Mouse (Mus musculus) CH12.LX (cell line): ENCODE data around the gene Fopnl. TPM values are rescaled to one million over a fixed set of nuclear protein-coding genes. Genes with fewer than 3 reads are reported as not detected.

ENCODE experiments used
- DNase-seq: peaks from one replicate; pipeline ENCODE4 v3.0.0-alpha.2; 2013; ENCODE audit errors: extremely low read depth
- H3K27ac ChIP-seq: 2 replicates; pipeline ENCODE4 v1.5.1; 2012; ENCODE audit warnings: low read depth, mild to moderate bottlenecking, control low read depth, moderate library complexity; ENCODE audit not compliant: insufficient read depth
- H3K27me3 ChIP-seq: replicated peaks from 2 replicates; pipeline ENCODE3; 2012; ENCODE audit warnings: inconsistent platforms
- H3K36me3 ChIP-seq, 2 experiments: replicated peaks in 1 of 2; 2 replicates each; pipeline versions ENCODE3 to v1.6.1; 2012; ENCODE audit warnings: inconsistent platforms in 1 of 2, low read length in 1 of 2, mild to moderate bottlenecking in 1 of 2, mixed read lengths in 1 of 2, moderate library complexity in 1 of 2; ENCODE audit not compliant: control insufficient read depth in 1 of 2, insufficient read depth in 1 of 2
- H3K4me1 ChIP-seq, 2 experiments: 2 replicates each; pipeline ENCODE4 v1.6.1; 2012; ENCODE audit warnings: inconsistent platforms in 1 of 2, moderate library complexity in 1 of 2; ENCODE audit not compliant: insufficient read depth in 2 of 2, control insufficient read depth in 1 of 2
- H3K4me2 ChIP-seq: 2 replicates; pipeline ENCODE4 v1.6.1; 2012; ENCODE audit warnings: low read depth, mild to moderate bottlenecking, control low read depth; ENCODE audit not compliant: poor library complexity, insufficient read depth, severe bottlenecking
- H3K4me3 ChIP-seq, 3 experiments: fragments of 150-350 bp in 1 of 3; sonication (generic) in 1 of 3; replicated peaks in 1 of 3; 2 replicates each; pipeline versions ENCODE3 to v1.5.1; 2011 to 2012; ENCODE audit warnings: low read depth in 2 of 3, low read length in 2 of 3, mild to moderate bottlenecking in 2 of 3, moderate library complexity in 2 of 3, control low read depth in 1 of 3, improper control_type of control experiment in 1 of 3, inconsistent platforms in 1 of 3, mixed read lengths in 1 of 3; ENCODE audit not compliant: poor library complexity in 1 of 3
- H3K79me2 ChIP-seq: replicated peaks from 2 replicates; pipeline ENCODE4 v1.6.1; 2012; ENCODE audit warnings: mild to moderate bottlenecking, moderate library complexity; ENCODE audit not compliant: control insufficient read depth, poor library complexity, insufficient read depth, severe bottlenecking; ENCODE audit errors: extremely low read depth
- H3K9ac ChIP-seq: 2 replicates; pipeline ENCODE4 v1.6.1; 2012; ENCODE audit warnings: low read depth, mild to moderate bottlenecking, control low read depth, moderate library complexity; ENCODE audit not compliant: insufficient read depth
- H3K9me3 ChIP-seq: replicated peaks from 2 replicates; pipeline ENCODE3; 2012; ENCODE audit warnings: low read length, inconsistent platforms, mixed read lengths
- CHD1 ChIP-seq: IDR thresholded peaks from 2 replicates; pipeline ENCODE4 v1.6.1; 2012; ENCODE audit warnings: low read depth, low read length, improper control_type of control experiment, inconsistent platforms
- CHD2 ChIP-seq: IDR thresholded peaks from 2 replicates; pipeline ENCODE4 v1.6.1; 2011; ENCODE audit warnings: low read length, improper control_type of control experiment
- CTCF ChIP-seq, 2 experiments: IDR thresholded peaks in 1 of 2; conservative IDR thresholded peaks in 1 of 2; 2 replicates each; pipeline ENCODE4 v1.5.1; 2011 to 2012; ENCODE audit warnings: low read depth in 2 of 2, low read length in 2 of 2, improper control_type of control experiment in 1 of 2, inconsistent platforms in 1 of 2, mild to moderate bottlenecking in 1 of 2, moderate library complexity in 1 of 2
- ELF1 ChIP-seq: IDR thresholded peaks from 2 replicates; pipeline ENCODE4 v1.6.1; 2014; ENCODE audit warnings: low read depth, mild to moderate bottlenecking, inconsistent platforms, low read length, improper control_type of control experiment
- EP300 ChIP-seq: IDR thresholded peaks from 2 replicates; pipeline ENCODE4 v1.6.1; 2011; ENCODE audit warnings: low read length, improper control_type of control experiment
- ETS1 ChIP-seq: conservative IDR thresholded peaks from 2 replicates; pipeline ENCODE4 v1.6.1; 2012; ENCODE audit warnings: low read depth, mild to moderate bottlenecking, inconsistent platforms, low read length, improper control_type of control experiment, moderate library complexity
- GABPA ChIP-seq: IDR thresholded peaks from 2 replicates; pipeline ENCODE4 v1.6.1; 2012; ENCODE audit warnings: low read depth, low read length, improper control_type of control experiment, inconsistent platforms; ENCODE audit not compliant: insufficient replicate concordance
- IRF4 ChIP-seq: IDR thresholded peaks from 2 replicates; pipeline ENCODE4 v1.6.1; 2014; ENCODE audit warnings: low read depth, mild to moderate bottlenecking, inconsistent platforms, low read length, improper control_type of control experiment
- JUN ChIP-seq: IDR thresholded peaks from 2 replicates; pipeline ENCODE4 v1.6.1; 2011; ENCODE audit warnings: low read depth, mild to moderate bottlenecking, low read length, improper control_type of control experiment, moderate library complexity; ENCODE audit not compliant: insufficient read depth
- JUND ChIP-seq: conservative IDR thresholded peaks from 2 replicates; pipeline ENCODE4 v1.6.1; 2011; ENCODE audit warnings: low read depth, low read length, improper control_type of control experiment
- KAT2A ChIP-seq: IDR thresholded peaks from 2 replicates; pipeline ENCODE4 v1.6.1; 2012; ENCODE audit warnings: low read length, improper control_type of control experiment, inconsistent platforms; ENCODE audit not compliant: insufficient replicate concordance
- MXI1 ChIP-seq: IDR thresholded peaks from 2 replicates; pipeline ENCODE4 v1.6.1; 2011; ENCODE audit warnings: mild to moderate bottlenecking, low read depth, low read length, improper control_type of control experiment
- MYC ChIP-seq: IDR thresholded peaks from 2 replicates; pipeline ENCODE4 v1.6.1; 2011; ENCODE audit warnings: low read depth, mild to moderate bottlenecking, improper control_type of control experiment, low read length
- SMC3 ChIP-seq: IDR thresholded peaks from 2 replicates; pipeline ENCODE4 v1.6.1; 2011; ENCODE audit warnings: low read depth, low read length, improper control_type of control experiment
- TBP ChIP-seq: conservative IDR thresholded peaks from 2 replicates; pipeline ENCODE4 v1.6.1; 2011; ENCODE audit warnings: low read depth, low read length, improper control_type of control experiment
- UBTF ChIP-seq: IDR thresholded peaks from 2 replicates; pipeline ENCODE4 v1.6.1; 2012; ENCODE audit warnings: low read depth, mild to moderate bottlenecking, inconsistent platforms, low read length, improper control_type of control experiment, moderate library complexity
- USF1 ChIP-seq: IDR thresholded peaks from 2 replicates; pipeline ENCODE4 v1.6.1; 2014; ENCODE audit warnings: low read depth, mild to moderate bottlenecking, inconsistent platforms, low read length, improper control_type of control experiment
- ZMIZ1 ChIP-seq: IDR thresholded peaks from 2 replicates; pipeline ENCODE4 v1.6.1; 2012; ENCODE audit warnings: low read depth, mild to moderate bottlenecking, inconsistent platforms, low read length, improper control_type of control experiment
- dilution Hi-C: fragments of 300-500 bp; cut with MboI; formaldehyde crosslinking; loops from 2 replicates; pipeline ENCODE4 v1.14.3; 2020; ENCODE audit warnings: low sequenced_read_pairs; ENCODE audit not compliant: extremely low pct_unique_long_range_greater_than_20kb, extremely low pct_ligation_motif_present
- in situ Hi-C: fragments of 300-500 bp; cut with MboI; formaldehyde crosslinking; loops from 3 replicates; pipeline ENCODE4 v1.14.3; 2019; ENCODE audit warnings: low sequenced_read_pairs, low pct_ligation_motif_present, low pct_unique_long_range_greater_than_20kb, mixed read lengths
- polyA plus RNA-seq: library from polyadenylated mRNA; unstranded; fragments of >175 nt; gene quantifications from 2 replicates; pipeline ENCODE4 v1.2.1, GENCODE M21; 2012; ENCODE audit warnings: low read depth; ENCODE audit not compliant: insufficient read length
- total RNA-seq, 2 experiments: library from RNA; depleted of rRNA; stranded (reverse); fragments of 300-350 nt in 1 of 2; fragments of >200 nt in 1 of 2; gene quantifications; 2 replicates each; pipeline ENCODE4 v1.2.3; 2012 to 2014

Fopnl gene
- total and polyA plus RNA-seq, 3 experiments, result 32.8 to 153 (median 56.8) TPM

DNA sequence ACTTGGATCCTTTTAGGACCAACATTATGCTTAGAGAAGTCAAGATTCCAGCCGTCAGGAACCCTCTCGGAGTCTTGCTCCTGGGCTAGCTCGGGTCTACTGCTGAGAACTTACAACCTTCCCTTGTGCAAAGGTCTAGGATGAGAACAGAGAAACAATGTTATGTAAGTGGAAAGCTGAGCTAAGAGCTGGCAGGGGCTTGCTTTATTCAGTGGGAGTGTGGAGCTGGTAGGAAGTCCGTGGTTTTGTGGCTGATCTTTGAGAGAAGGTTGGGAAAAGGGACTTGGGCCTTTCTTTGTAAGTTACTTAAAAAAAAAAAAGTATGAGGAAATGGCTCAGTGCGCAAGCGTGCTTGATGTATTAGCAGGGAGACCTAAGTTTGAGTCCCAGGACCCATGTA lies 46.9 kb upstream of the Fopnl start:
- H3K27me3 ChIP-seq, result no peaks in the 10 kb centered on the region
- in situ Hi-C loops (no loop called here), dilution Hi-C loops (no loop called here)
- H3K27ac ChIP-seq, result no peak overlapping the region
- H3K9ac ChIP-seq, result no peak overlapping the region
- peaks cover 24 to 69% of the 10 kb centered on the region in 2 experiments for H3K4me1 ChIP-seq
- H3K4me2 ChIP-seq, result no peak overlapping the region
- peaks cover 2 to 46% of the 10 kb centered on the region in 2 experiments for H3K36me3 ChIP-seq
- H3K4me3 ChIP-seq, result no peak overlapping the region
- H3K79me2 ChIP-seq, result peaks cover 47% of the 10 kb centered on the region
- TF ChIP-seq UBTF (no peak), JUN (no peak), CTCF (conservative IDR thresholded peaks at IDR 0.05 in 1 of 2, IDR thresholded peaks at IDR 0.05 in 1 of 2; ENCODE audit: low read depth in 2 of 2, low read length in 2 of 2) (no peak), MYC (no peak), SMC3 (no peak), MXI1 (no peak), CHD1 (no peak), EP300 (no peak), USF1 (no peak), KAT2A (no peak), ELF1 (no peak), ETS1 (no peak)
- DNase-seq, result no peak
- H3K9me3 ChIP-seq, result no peaks in the 10 kb centered on the region

DNA sequence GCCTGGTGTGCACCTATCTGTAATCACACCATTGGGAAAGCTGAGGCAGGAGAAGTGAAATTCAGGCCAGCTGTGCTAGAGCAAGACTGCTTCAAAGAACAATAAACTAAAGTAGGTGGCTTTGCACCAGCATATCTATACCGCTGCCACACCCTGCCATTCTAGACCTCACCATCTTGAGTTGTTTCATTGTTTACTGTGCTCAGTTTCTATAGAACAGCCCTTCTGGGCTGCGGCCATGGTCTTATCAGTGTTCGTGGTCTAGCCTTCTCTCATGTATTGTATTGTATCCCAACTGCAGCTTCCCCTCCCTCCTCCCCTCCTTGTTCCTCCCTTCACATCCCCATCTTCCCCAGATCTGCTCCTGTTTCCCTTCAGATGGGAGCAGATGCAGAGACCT lies 46.3 kb upstream of the Fopnl start:
- no peak overlapping the region for H3K27ac ChIP-seq
- peaks cover 47% of the 10 kb centered on the region for H3K79me2 ChIP-seq
- TF ChIP-seq CHD2, result no peak
- TF ChIP-seq ELF1, result no peak
- TF ChIP-seq JUND, result no peak
- no peak for TF ChIP-seq TBP
- TF ChIP-seq IRF4, result no peak
- no peak for TF ChIP-seq SMC3
- TF ChIP-seq GABPA, result no peak
- TF ChIP-seq ETS1, result no peak
- TF ChIP-seq ZMIZ1, result no peak
- no peak for TF ChIP-seq KAT2A
- H3K9me3 ChIP-seq, result no peaks in the 10 kb centered on the region
- H3K4me3 ChIP-seq, result no peak overlapping the region
- H3K9ac ChIP-seq, result no peak overlapping the region
- dilution Hi-C loops, result no loop called here
- no peak for DNase-seq
- H3K4me2 ChIP-seq, result no peak overlapping the region
- peaks cover 0 to 41% of the 10 kb centered on the region in 2 experiments for H3K36me3 ChIP-seq
- peaks cover 24 to 73% of the 10 kb centered on the region in 2 experiments for H3K4me1 ChIP-seq
- in situ Hi-C loops, result no loop called here
- no peaks in the 10 kb centered on the region for H3K27me3 ChIP-seq
